Mouse (Mus musculus): ENCODE measurements around the gene Spata1.

DNA sequence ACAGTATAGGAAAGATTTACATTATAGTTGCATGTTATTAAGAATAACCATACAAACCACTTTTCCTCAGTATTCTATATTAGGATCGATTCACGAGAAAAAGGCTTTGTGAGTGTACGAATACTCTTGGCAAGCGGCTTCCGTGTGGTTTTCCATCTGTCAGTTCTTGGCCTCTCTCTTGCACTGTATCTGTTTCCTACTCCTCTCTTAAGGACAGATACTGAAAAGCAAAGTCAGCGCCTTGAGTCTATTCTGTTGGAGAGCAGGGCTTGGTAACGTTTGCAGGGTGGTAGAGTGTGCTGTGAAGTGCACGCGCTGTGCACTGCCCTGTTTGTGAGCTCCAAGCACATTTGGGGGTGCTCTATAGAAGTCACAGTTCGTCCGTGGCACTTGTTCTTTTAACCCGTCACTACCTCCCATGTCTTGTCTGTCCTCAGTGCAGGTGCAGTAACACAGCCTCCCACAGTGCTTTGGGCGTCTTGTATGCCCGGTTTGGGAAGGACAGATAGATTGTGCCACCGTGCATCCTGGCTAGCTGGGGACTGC lies 79.5 kb downstream of the Spata1 start:
- no peak for TF ChIP-seq POLR2A (IDR thresholded peaks at IDR 0.05; ENCODE audit: borderline replicate concordance, control insufficient read depth, low read depth, low read length)
- no peak for TF ChIP-seq CTCF (IDR thresholded peaks at IDR 0.05; ENCODE audit: control insufficient read depth, insufficient read depth, low read length)

All from bone marrow, adult 2 months (tissue).